Mouse (Mus musculus): ENCODE measurements around the gene Olfr592.
"Not testable (repeated sequence)": the region's sequence is repeated elsewhere in the genome, so short reads cannot be mapped to it uniquely, and the experiment has no call there.

Gene Olfr592

GRCm38 (mm10) chr7:103184503-103184902 is at the start of gene Olfr592:
TSS of gene Olfr592 (plus strand) at chr7:103184803.
- DNase-seq (ENCODE audit: low spot score): not testable (repeated sequence)

- DNase-seq (ENCODE audit: low spot score): no peak
Observed at GRCm38 (mm10) chr7:103140579-103140978, 44.0 kb upstream of the Olfr592 start, which contains the start of gene Olfr588-ps1. TSS of gene Olfr588-ps1 (plus strand) at chr7:103140879.

- no peak for DNase-seq (ENCODE audit: low spot score)
Observed at GRCm38 (mm10) chr7:103156256-103156655, 28.3 kb upstream of the Olfr592 start, which contains the start of gene Olfr589. TSS of gene Olfr589 (minus strand) at chr7:103156356.

GRCm38 (mm10) chr7:103169697-103170096 is 14.9 kb upstream of the Olfr592 start:
- no peak for DNase-seq (ENCODE audit: low spot score)

- no peak for DNase-seq (ENCODE audit: low spot score)
Observed at GRCm38 (mm10) chr7:103178240-103178639, 6.4 kb upstream of the Olfr592 start, which contains the start of gene Olfr591. TSS of gene Olfr591 (minus strand) at chr7:103178340.

GRCm38 (mm10) chr7:103211562-103211961 is 27.0 kb downstream of the Olfr592 start, which contains the start of gene Olfr593:
TSS of gene Olfr593 (plus strand) at chr7:103211862.
- no peak for DNase-seq (ENCODE audit: low spot score)

- not testable (repeated sequence) for DNase-seq (ENCODE audit: low spot score)
Observed at GRCm38 (mm10) chr7:103212050-103212449, 27.4 kb downstream of the Olfr592 start.

GRCm38 (mm10) chr7:103216696-103217095 is 32.1 kb downstream of the Olfr592 start, which contains the start of gene Olfr594:
TSS of gene Olfr594 (plus strand) at chr7:103216996.
- DNase-seq (ENCODE audit: low spot score): no peak
